Mouse (Mus musculus): ENCODE data around the gene Zfp668. TPM values are rescaled to one million over a fixed set of nuclear protein-coding genes. Genes with fewer than 3 reads are reported as not detected.
A peak's percentile ranks its signal among the peaks of the same experiment; 100 is the strongest.

Zfp668 gene
- 10 to 100 TPM; 23.3 to 26.0 TPM for total RNA-seq (2021)

GRCm38 (mm10) chr7:127876467-127877348 lies at the start of gene Zfp668:
Gene Zfp668 (minus strand): TSS chr7:127876828.
- intact Hi-C loops (cut with DNase I): no loop called here
- DNase-seq (ENCODE audit: extremely low spot score in 1 of 2, low spot score in 2 of 2): peak; percentile 89 to 94

GRCm38 (mm10) chr7:127926066-127926465 lies 49.4 kb upstream of the Zfp668 start:
- intact Hi-C loops (cut with DNase I): no loop called here
- DNase-seq (ENCODE audit: extremely low spot score in 1 of 2, low spot score in 2 of 2): no peak

GRCm38 (mm10) chr7:127925252-127925651 lies 48.6 kb upstream of the Zfp668 start:
- DNase-seq (ENCODE audit: extremely low spot score in 1 of 2, low spot score in 2 of 2): no peak
- intact Hi-C loops (cut with DNase I): no loop called here

- intact Hi-C loops (cut with DNase I): no loop called here
- no peak for DNase-seq (ENCODE audit: extremely low spot score in 1 of 2, low spot score in 2 of 2)
Measured at GRCm38 (mm10) chr7:127923714-127924113, 47.1 kb upstream of the Zfp668 start.

- intact Hi-C loops (cut with DNase I): no loop called here
- no peak for DNase-seq (ENCODE audit: extremely low spot score in 1 of 2, low spot score in 2 of 2)
Measured at GRCm38 (mm10) chr7:127922451-127923275, 46.0 kb upstream of the Zfp668 start.

GRCm38 (mm10) chr7:127921516-127921915 lies 44.9 kb upstream of the Zfp668 start:
- DNase-seq (ENCODE audit: extremely low spot score in 1 of 2, low spot score in 2 of 2): no peak
- intact Hi-C loops (cut with DNase I): no loop called here

- DNase-seq (ENCODE audit: extremely low spot score in 1 of 2, low spot score in 2 of 2): no peak
- intact Hi-C loops (cut with DNase I): no loop called here
Measured at GRCm38 (mm10) chr7:127919290-127919689, 42.7 kb upstream of the Zfp668 start.

GRCm38 (mm10) chr7:127918203-127918602 lies 41.6 kb upstream of the Zfp668 start:
- intact Hi-C loops (cut with DNase I): no loop called here
- DNase-seq (ENCODE audit: extremely low spot score in 1 of 2, low spot score in 2 of 2): peak in 1 of 2 experiments; percentile 55

- no peak for DNase-seq (ENCODE audit: extremely low spot score in 1 of 2, low spot score in 2 of 2)
- intact Hi-C loops (cut with DNase I): no loop called here
Measured at GRCm38 (mm10) chr7:127915293-127915692, 38.7 kb upstream of the Zfp668 start.

GRCm38 (mm10) chr7:127912938-127913337 lies 36.3 kb upstream of the Zfp668 start:
- intact Hi-C loops (cut with DNase I): no loop called here
- no peak for DNase-seq (ENCODE audit: extremely low spot score in 1 of 2, low spot score in 2 of 2)

- intact Hi-C loops (cut with DNase I): no loop called here
- DNase-seq (ENCODE audit: extremely low spot score in 1 of 2, low spot score in 2 of 2): peak; percentile 76 to 92
Measured at GRCm38 (mm10) chr7:127912190-127912871, 35.7 kb upstream of the Zfp668 start, which contains the start of gene Kat8. Gene Kat8 (plus strand): TSS chr7:127912516.

GRCm38 (mm10) chr7:127908656-127909055 lies 32.0 kb upstream of the Zfp668 start:
- DNase-seq (ENCODE audit: extremely low spot score in 1 of 2, low spot score in 2 of 2): no peak
- intact Hi-C loops (cut with DNase I): no loop called here

- no peak for DNase-seq (ENCODE audit: extremely low spot score in 1 of 2, low spot score in 2 of 2)
- intact Hi-C loops (cut with DNase I): no loop called here
Measured at GRCm38 (mm10) chr7:127907939-127908338, 31.3 kb upstream of the Zfp668 start.

GRCm38 (mm10) chr7:127903971-127904796 lies 27.6 kb upstream of the Zfp668 start, which contains the start of gene Bckdk:
Gene Bckdk (plus strand): TSS chr7:127904082.
- peak; percentile 75 to 92 for DNase-seq (ENCODE audit: extremely low spot score in 1 of 2, low spot score in 2 of 2)
- intact Hi-C loops (cut with DNase I): no loop called here

- intact Hi-C loops (cut with DNase I): no loop called here
- DNase-seq (ENCODE audit: extremely low spot score in 1 of 2, low spot score in 2 of 2): no peak
Measured at GRCm38 (mm10) chr7:127901772-127902171, 25.1 kb upstream of the Zfp668 start.

- DNase-seq (ENCODE audit: extremely low spot score in 1 of 2, low spot score in 2 of 2): no peak
- intact Hi-C loops (cut with DNase I): no loop called here
Measured at GRCm38 (mm10) chr7:127899997-127900396, 23.4 kb upstream of the Zfp668 start.

- DNase-seq (ENCODE audit: extremely low spot score in 1 of 2, low spot score in 2 of 2): no peak
- intact Hi-C loops (cut with DNase I): no loop called here
Measured at GRCm38 (mm10) chr7:127898179-127898956, 21.7 kb upstream of the Zfp668 start.

- no peak for DNase-seq (ENCODE audit: extremely low spot score in 1 of 2, low spot score in 2 of 2)
- intact Hi-C loops (cut with DNase I): no loop called here
Measured at GRCm38 (mm10) chr7:127897542-127897941, 20.9 kb upstream of the Zfp668 start.
